Mouse (Mus musculus) bone marrow, adult 2 months (tissue): ENCODE results near the gene Mindy3. TPM values are rescaled to one million over a fixed set of nuclear protein-coding genes. Genes with fewer than 3 reads are reported as not detected.

Source experiments
- H3K27ac ChIP-seq: fragments of 200-500 bp; 2 replicates; pipeline ENCODE4 v1.5.1; 2012; ENCODE audit warnings: low read depth, mild to moderate bottlenecking, control low read depth, inconsistent platforms, low read length; ENCODE audit not compliant: control insufficient read depth, poor library complexity, insufficient read depth
- H3K4me1 ChIP-seq: fragments of 200-500 bp; 2 replicates; pipeline ENCODE4 v1.6.1; 2011; ENCODE audit warnings: low read length; ENCODE audit not compliant: control insufficient read depth, insufficient read depth
- H3K4me3 ChIP-seq: fragments of 200-500 bp; replicated peaks from 2 replicates; pipeline ENCODE3; 2011; ENCODE audit warnings: mild to moderate bottlenecking, low read depth, low read length, control low read depth; ENCODE audit not compliant: control insufficient read depth
- CTCF ChIP-seq: fragments of 200-500 bp; IDR thresholded peaks from 2 replicates; pipeline ENCODE4 v1.5.1; 2011; ENCODE audit warnings: low read length, control low read depth; ENCODE audit not compliant: control insufficient read depth, insufficient read depth
- POLR2A ChIP-seq: fragments of 200-500 bp; IDR thresholded peaks from 2 replicates; pipeline ENCODE4 v1.6.1; 2011; ENCODE audit warnings: low read depth, mild to moderate bottlenecking, control low read depth, low read length, borderline replicate concordance; ENCODE audit not compliant: control insufficient read depth
- WGBS: fragments of 180-500 bp; shearing (Covaris S2); methylation state at CpG from one replicate; pipeline ENCODE4 v1.1.7; 2018; 5-methylcytosine and 5-hydroxymethylcytosine counted together
- polyA plus RNA-seq: library from polyadenylated mRNA; stranded (reverse); fragments of >200 nt; gene quantifications from 2 replicates; pipeline ENCODE4 v1.2.4, GENCODE M21; 2011; ENCODE audit warnings: low replicate concordance; ENCODE audit not compliant: missing spikeins, insufficient read depth, insufficient read length

Gene Mindy3
- polyA plus RNA-seq, 1 experiment = 21.1 TPM

GRCm38 (mm10) chr2:12307311-12307710 lies 112.0 kb downstream of the Mindy3 start:
- TF ChIP-seq POLR2A = no peak
- no peak for TF ChIP-seq CTCF
- Histone ChIP-seq H3K4me1 (no peaks in the 10 kb centered on the region), H3K4me3 (no peak overlapping the region), H3K27ac (no peak overlapping the region)

- no peaks in the 10 kb centered on the region for H3K4me1 ChIP-seq
- no peak overlapping the region for H3K4me3 ChIP-seq
- no peak for TF ChIP-seq CTCF
- TF ChIP-seq POLR2A = no peak
- WGBS = 83% methylated on average over 9 of the region's 9 CpGs
- no peak overlapping the region for H3K27ac ChIP-seq
Measured at GRCm38 (mm10) chr2:12305064-12305650, 114.1 kb downstream of the Mindy3 start.

- no peaks in the 10 kb centered on the region; the same call in 1 of the 2 replicates for H3K4me1 ChIP-seq
- H3K27ac ChIP-seq = peak within 1 kb of the TSS; percentile 2; the same call in 1 of the 2 replicates
- peak within 1 kb of the TSS; percentile 64 for H3K4me3 ChIP-seq
- TF ChIP-seq CTCF (peak; percentile 89), POLR2A (peak; percentile 10; the same call in 1 of the 2 replicates)
- 2% methylated on average over 56 of the region's 56 CpGs for WGBS
Measured at GRCm38 (mm10) chr2:12301431-12302170, 117.7 kb downstream of the Mindy3 start, which contains the start of gene Itga8. Itga8 (minus strand) TSS chr2:12301922.

GRCm38 (mm10) chr2:12300449-12301228 lies 118.6 kb downstream of the Mindy3 start:
- no peak overlapping the region for H3K4me3 ChIP-seq
- no peaks in the 10 kb centered on the region; the same call in 1 of the 2 replicates for H3K4me1 ChIP-seq
- TF ChIP-seq CTCF (no peak), POLR2A (no peak)
- H3K27ac ChIP-seq = no peak overlapping the region
- 65% methylated on average over 15 of the region's 15 CpGs for WGBS

GRCm38 (mm10) chr2:12297287-12297686 lies 122.0 kb downstream of the Mindy3 start:
- TF ChIP-seq POLR2A = no peak
- no peak for TF ChIP-seq CTCF
- H3K4me3 ChIP-seq = no peak overlapping the region
- WGBS = 78% methylated on average over 5 of the region's 5 CpGs

More at GRCm38 (mm10) chr2:12297287-12297686, 122.0 kb downstream of the Mindy3 start:
- Histone ChIP-seq H3K27ac (no peak overlapping the region), H3K4me1 (peaks cover 3% of the 10 kb centered on the region; the same call in 1 of the 2 replicates)

Other genes with a start within 250 kb of the Mindy3 start
- gene Itga8, start 117.5 kb downstream of the Mindy3 start, polyA plus RNA-seq = 1.4 TPM in 1 of 2 replicates, not detected in the other